Mouse (Mus musculus) ZHBTc4 (cell line): ENCODE results near the gene Fam214a.

ENCODE experiments used
- DNase-seq: peaks from one replicate; pipeline ENCODE4 v3.0.0-alpha.2; 2011; ENCODE audit warnings: low read depth, low spot score

Fam214a gene

DNA sequence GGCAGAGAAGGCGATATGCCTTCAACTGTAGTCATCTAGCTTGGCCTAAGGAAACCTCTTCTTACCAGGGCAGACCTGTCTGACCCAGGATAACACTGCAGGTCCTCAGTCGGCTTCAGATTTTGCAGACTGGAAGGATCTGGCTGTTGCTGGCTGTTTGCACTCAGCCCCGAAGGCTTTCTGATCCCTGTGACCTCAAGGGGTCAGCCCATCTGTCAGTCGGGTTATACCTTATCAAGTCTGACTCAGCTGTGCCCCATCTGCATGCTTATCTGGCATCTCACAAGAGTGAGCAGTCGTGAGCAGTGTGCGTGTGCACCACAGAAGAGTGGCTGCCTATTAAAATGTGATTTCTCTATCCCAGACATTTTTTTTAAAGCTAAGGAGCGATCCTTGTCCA is 71.4 kb downstream of the Fam214a start:
- peak; percentile 68 for DNase-seq

DNA sequence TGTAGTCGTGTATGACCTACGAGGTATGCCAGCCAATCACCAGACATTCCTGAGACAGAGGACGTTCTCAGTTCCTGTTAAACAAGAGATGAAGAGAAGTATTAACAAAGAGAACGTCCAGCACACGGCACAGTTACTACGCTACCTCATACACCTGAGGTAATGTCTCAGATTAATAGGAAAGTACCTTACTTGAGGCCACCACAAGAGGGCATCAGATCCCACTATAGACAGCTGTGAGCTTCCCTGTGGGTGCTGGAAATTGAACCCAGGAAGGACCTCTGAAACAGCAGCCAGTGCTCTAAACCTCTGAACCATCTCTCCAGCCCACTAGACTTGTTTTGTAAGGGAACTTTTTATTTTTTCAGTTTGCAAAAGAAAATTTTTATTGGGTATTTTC is 73.0 kb downstream of the Fam214a start:
- peak; percentile 69 for DNase-seq

DNA sequence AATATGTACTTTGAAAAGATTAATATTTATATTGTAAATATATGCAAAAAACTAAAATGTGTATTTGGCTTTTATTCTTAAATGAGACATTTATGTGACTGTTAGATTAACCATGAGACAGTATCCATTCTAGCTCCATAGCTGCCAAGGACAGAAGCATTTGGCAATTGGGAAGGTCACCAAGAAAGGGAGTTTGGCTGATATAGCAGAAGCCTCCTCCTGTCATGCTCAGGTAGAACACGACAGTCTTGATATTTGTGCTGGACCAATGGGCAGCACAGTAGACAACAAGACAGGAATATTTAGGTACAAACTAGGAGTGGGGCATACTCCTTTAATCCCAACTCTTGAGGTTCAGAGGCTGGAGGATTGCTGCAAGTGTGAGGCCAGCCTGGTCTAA is 79.7 kb downstream of the Fam214a start:
- DNase-seq, result no peak

DNA sequence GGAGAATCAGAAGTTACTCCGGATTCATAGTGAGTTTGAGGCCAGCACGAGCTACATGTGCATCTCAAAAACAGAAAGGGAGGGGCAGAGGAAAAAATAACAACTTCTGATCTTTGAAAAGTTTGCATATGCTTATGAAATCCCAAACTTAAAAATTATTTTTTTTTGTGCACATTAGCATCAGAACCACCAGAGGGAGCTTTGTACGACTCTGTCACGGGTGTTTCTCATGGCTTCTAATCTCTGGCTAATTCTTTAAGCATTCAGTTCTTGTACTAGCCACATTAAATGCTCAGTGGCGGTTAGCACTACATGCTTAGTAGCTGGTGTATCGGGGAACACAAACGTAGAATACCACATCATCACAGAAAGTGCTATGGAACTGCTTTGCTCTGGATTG is 80.5 kb downstream of the Fam214a start:
- no peak for DNase-seq

DNA sequence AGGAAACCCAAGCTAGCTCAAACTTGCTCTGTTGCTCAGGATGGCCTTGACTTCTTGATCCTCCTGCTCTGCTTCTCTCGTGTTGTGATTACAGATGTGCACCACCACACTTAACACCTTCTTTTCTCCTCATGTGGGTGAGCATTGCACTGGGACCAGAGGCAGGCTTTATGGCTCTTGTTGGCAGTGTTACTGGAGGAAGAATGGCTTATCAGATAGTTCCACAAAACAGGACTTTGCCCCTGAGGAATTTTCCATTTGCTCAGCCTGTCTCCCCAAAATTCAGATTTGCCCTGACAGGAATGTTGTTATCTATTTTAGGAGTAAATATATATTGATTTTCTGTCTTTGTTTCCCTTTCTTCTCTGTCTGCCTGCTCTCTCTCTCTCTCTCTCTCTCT is 82.0 kb downstream of the Fam214a start:
- DNase-seq, result no peak

DNA sequence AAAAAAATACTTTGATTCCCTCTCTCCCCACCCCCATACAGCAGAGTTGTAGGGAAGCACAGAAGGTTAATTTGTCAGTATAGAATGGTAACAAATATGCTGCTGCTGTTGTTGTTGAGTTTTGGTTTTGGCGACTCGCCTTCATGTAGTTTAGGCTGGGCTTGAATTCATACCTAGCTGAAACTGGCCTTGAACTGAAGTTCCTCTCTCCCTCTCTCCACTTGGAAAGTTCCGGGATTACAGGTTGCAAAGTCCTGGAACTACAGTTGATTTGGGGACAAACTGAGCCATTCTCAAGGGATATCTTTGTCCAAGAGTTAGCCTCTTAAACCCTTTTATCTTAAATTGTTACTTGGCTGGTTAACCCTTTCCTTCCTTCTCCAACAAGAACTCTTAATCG is 83.3 kb downstream of the Fam214a start:
- DNase-seq, result no peak

DNA sequence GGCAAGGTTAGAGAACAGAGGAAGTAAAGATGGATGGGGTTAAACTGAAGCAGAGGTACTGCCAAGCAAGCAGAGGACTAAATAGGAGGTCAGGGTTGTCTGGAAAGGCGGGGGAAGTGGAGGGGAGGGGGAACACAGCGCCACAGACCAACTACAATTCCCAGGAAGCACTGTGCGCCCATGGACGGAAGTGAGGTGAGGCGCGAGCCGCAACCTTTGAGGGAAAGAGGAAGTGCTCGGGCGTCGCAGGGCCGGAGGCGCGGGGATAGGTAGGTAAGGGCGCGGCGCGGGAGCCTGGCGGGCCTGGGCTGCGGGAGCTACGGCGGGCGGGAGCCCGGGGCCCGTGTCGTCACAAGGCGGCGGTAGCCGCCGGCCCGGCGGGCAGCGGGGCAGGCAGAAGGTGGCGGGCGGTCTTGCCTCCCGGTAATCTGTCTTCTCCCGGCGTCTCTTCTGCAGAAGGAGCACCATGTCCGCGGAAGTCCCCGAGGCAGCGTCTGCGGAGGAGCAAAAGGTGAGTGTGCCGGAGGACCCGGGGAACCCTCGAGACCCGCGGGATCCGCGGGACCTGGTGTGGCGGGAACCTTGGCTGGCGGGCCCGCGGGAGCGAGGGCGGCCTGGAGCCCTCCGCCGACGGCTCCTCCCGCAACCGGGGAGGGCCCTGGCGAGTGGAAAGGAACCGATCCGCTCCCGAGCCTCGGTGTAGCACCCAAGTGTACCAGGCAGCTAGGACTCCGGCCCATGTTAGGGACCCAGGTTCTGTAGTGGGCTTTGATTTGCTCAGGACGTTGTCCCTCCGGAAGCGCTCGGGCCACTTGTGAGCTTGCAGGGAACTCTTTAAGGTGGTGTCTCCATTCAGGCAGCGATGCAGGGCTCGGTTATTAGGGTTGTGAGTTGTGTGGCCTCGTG is 85.0 kb downstream of the Fam214a start, which contains the start of gene Arpp19:
Gene Arpp19 (plus strand): TSS at position 164 of the 906 bp plus-strand sequence.
- DNase-seq, result peak; percentile 95

DNA sequence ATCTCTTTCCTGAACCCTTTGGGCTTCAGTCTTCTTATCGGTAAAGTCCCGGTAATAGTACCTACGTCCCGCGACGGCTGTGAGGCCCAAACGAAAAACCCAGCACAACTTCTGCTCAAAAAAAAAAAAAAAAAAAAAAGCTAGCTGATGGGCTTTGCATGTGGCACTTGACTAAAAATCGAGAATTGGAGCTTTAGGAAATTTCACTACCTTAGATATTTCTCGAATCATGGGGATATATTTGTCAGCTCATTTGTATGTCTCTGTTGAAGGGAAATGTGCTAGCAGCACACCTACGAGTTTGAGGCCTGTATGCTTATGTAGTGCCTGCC is 85.6 kb downstream of the Fam214a start:
- no peak for DNase-seq

DNA sequence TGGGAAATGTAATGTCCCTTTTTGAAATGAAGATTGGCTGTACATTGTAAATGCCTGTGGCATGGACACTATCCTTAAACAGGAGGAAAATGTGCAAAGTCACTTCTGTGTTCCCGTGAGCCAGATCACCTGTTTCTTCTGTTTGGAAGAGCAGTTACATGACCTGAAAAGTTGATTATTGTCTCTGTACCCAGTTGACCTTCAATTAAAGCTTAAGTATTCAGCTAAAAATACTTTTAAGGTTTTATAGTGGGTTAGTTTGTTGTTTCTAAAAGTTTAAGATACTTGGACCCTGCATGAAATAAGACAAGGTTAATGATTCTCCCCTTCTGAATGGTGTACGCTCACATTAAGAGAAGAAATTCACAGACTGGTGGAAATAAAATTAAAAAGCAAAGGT is 87.9 kb downstream of the Fam214a start:
- DNase-seq, result no peak

DNA sequence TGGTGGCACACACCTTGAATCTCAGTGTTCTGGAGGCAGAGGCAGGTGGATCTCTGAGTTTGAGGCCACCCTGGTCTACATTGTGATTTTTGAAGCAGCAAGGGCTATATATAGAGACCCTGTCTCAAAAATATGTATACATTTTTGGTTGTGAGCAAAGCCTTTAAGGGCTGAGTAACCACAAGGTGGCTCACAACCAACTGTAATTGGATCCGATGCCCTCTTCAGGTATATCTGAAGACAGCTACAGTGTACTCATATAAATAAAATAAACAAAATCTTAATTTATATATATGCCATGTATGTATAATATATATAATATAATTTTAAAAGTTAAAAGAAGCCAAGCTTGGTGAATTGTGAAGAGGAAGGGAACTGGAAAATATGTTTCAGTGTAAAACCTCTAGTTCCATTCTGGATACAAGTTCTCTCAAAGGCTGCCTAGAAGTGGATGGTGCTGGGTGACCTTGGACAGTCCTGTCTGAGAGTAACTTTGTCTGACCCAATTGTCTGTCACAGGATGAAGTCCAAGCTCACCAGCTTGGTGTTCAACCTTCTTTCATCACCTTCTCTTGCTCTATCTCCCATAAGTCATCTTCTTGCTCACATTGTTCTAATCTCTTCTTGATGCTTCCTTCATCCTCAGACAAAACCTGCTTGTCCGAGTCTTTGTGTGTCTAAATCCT is 89.3 kb downstream of the Fam214a start:
- no peak for DNase-seq

DNA sequence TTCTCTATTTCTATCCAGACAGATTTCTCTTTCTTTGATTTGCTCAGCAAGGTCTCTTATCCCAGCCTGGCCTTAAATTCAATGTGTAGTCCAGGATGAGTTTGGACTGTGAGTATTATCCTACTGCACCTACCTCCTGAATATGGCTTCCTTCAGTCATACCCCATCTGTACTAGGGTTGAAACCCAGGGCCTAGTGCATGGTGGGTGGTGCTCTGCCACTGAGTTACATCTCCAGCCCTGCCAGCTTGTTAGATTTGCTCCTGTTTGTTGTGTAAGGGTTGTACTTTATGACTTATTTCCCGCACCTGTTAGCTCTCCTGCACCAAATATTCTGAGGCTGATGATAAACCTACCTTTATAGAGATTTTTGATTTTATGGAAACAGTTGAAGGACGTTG is 90.5 kb downstream of the Fam214a start:
- DNase-seq, result no peak

DNA sequence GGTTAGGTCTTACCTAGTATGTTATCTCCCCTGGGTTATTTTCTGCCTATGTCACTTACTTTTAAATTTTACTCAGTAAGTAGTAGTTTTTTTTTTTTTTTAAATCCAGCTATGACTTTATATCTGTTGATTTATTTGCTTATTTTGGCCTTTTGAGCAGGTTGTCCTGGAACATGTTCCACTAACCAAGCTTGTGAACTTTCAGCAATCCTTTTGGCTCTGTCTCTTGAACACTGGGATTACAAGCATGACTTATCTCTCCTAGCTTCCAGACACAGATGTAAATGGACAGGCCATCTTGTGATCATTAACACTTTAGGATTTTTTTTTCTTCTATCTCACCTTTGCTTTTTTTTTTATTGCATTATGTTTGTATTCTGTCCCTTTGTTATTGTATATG is 94.4 kb downstream of the Fam214a start:
- DNase-seq, result no peak

DNA sequence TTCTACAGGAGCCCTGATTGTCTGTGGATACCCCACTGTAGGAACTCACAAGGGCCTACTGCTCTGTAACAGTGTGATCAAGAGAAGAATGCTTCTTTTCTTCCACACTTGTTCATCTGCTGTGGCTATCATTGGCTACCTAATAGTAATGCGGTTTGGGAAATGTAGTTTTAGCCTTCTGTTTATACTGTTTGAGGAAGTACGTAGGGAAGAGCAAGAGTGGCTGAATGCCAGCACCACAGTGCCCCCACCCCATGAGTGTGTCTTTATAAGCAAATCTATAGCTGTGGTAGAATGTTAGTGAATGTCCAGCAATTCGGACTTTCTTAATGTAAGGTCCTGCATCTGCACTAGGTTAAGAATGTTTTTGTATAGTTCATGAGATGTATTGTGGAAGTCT is 96.4 kb downstream of the Fam214a start:
- no peak for DNase-seq

DNA sequence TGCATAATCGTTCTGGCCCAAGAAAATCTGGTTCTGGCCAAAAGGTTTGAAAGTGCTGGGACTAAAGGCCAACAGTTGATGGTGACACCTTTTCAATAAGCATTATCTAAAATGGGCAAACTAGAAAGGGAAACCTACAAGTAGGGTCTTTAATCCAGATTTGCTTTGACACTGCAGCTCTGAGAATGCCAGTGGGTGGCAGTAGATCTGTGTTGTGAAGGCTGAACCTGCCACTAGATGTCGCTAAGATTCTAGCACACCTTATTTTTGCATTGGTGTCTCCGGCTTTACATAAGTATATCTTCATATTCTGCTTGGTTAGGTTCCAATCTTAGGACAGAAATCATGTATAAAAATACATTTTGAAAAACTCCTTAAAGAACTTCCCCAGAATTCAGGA is 97.3 kb downstream of the Fam214a start:
- peak; percentile 60 for DNase-seq

DNA sequence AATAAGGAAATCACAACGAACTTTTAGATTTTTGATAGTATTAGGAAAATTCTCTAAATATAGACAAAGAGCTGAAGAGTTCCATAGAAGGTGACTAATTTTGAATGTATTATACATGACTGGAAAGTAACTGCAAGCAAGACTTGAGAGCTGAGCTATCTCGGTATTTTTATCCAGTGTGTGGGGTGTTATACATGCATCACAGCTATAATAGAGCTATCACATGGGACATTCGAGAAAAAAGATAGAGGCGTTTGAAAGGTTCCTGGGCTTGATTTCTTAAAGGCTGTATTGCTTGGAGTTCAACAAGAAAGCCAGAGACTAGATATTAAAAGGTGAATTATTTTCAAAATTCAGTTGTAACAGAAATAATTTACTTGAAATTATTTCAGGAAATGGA is 99.2 kb downstream of the Fam214a start:
- no peak for DNase-seq

DNA sequence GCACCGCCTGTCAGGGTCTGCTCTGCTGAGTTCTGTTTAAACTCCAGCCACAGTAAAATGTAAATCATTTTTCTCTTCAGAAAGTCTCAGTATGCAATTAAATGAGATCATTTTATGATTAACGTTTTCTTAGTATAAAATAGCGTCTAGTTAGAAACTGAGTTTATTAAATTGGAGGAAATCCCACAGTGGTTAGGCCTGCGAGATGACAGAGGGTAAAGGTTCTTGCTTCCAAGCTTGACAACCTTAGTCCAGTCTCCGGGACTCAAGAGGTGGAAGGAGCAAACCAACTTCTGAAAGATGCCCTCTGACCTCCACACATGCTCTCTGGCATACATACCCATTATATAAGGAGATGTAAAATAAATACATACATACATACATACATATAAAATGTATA is 102.4 kb downstream of the Fam214a start:
- DNase-seq, result no peak

DNA sequence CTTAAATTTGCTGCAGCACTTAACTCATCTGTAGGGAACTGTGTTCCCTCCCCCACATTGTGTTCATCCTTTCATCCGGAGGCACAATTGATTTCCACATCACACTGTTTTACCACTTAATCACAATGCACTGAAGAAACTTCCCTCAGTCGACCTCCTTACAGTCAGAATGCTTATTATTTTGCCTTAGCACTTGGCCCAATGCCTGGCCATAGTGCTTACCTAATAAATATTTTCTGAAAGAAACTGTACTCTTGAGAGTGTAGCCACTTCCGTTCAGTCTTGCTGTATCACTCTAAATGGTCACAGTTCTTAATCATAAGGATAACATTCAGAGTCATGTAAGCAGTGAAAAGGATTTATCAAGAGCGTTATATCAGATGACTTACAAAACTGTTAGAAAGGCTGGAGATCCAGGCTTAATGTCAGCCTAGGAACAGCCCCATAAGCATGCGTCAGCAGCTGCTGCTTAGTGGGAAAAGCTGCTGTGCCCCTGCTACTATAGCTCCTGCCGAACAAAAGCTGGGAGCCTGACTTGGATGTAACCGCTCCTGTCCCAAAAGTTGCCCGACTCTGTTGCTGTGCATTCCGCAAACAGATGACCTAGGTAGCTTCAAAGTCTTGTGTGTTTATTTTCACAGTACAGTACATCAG is 112.1 kb downstream of the Fam214a start:
- no peak for DNase-seq

DNA sequence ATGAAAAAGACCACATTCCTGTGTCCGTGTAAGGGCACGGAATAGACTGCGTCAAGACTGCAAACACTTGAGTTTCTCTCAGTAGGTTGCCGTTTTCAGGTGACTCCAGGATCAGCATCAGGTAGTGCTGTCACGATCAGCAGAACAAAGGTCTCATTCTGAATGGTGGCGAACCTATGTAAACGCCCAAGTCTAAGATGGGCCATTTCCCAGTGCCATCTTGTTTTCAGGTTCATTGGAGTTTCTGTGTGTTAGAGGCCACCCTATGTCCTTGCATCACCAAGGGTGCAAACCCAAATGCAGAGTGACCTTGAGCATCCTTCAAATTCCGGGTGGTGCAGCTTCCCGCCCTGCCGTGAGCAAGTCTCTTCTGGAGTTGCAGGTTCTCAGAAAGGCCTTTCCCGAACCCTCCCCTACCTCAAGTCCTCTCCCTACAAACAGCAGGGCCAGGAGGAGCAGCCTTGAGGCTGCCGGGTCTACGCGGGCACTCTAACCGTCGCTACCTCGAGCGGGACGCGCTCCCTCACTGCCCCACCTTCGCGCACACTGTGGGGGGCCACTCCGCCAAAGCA is 117.9 kb downstream of the Fam214a start, which contains the start of gene Myo5a:
Gene Myo5a (plus strand): TSS at position 559 of the 572 bp plus-strand sequence.
- DNase-seq, result peak; percentile 67

DNA sequence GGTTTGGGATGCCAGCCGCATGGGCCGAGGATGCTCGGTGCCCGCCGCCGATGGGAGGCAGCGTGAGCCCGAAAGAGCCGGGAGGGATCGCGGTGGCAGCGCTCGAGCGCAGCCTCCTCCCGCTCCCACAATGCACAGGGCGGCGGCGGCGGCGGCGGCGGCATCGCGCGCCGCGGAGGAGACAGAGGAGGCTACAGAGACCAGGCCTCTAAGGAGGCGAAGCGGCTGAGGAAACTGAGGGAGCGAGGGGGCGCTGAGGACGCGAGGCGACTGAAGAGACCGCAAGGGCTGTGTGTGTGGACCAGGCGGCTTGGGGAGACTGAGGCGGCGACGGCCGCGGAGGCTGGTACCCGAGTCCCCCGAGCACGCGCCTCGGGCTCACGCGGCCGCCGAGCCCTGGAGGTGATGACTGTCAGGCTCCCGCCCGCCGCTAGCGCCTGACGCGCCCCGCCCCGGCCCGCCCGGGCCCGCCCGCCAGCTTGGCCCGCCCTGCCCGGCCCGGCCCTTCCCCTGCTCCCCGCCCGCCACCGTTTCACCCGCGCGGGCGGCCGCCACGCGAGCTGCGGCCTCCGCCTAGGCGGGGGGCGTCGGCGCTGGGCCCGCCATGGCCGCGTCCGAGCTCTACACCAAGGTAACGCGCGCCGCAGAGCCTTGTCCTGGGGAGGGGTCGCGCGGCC is 118.5 kb downstream of the Fam214a start:
- DNase-seq, result peak; percentile 88

DNA sequence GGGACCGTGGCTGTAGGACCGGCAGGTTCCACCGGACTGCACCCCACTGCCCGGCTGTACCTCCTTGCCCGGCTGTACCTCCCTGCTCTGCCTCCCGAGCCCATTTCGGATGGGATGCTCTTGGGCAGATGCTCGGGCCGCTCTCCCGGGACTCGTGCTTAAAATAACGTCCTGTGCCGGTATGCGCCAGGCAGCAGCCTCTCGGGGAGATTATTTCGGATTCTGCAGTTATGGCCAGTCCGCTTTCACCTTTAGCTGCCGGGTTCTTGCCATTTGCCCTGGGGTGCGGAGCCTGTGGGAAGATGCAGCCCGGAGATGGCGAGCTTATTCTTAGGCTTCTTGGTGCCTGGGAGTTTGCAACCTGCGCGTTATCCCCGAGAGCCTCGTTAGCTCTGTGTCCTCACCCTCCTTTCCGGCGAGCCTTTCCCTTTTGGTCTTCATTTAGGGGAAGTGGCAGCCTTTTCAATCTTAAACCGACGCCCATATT is 119.1 kb downstream of the Fam214a start:
- DNase-seq, result peak; percentile 57

DNA sequence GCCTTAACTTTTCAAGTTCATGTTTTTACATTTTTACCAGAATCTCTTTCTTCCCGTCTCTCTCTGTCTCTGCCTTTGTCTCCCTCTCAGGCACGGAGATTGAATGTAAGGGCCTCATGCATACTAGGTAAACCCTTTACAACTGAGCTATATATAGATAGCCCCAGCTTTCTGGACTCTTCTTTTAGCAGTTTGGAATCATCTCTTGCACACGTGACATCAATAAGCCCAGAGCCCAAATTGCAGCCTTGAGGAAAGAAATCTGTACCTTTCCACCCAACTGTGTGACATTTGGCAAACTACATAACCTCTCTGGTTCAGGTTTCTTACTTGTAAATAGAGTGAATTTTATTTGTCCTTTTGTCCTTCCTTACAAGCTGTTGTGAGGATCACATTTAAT is 119.7 kb downstream of the Fam214a start:
- no peak for DNase-seq
